Mouse (Mus musculus) bone marrow macrophage, adult 2 months (primary cell): ENCODE results near the gene Pon3.

ENCODE experiments used
- CTCF ChIP-seq: IDR thresholded peaks from 2 replicates; pipeline ENCODE4 v1.5.1; 2012; ENCODE audit warnings: low read depth, mild to moderate bottlenecking, low read length, moderate library complexity
- POLR2A ChIP-seq: IDR thresholded peaks from 2 replicates; pipeline ENCODE4 v1.6.1; 2012; ENCODE audit warnings: mild to moderate bottlenecking, low read depth, low read length, borderline replicate concordance

GRCm38 (mm10) chr6:5264793-5265192 lies 8.7 kb upstream of the Pon3 start:
- TF ChIP-seq CTCF (no peak), POLR2A (no peak)
